Mouse (Mus musculus) thymus, postnatal 0 days (tissue): ENCODE measurements around the gene Plpp2. TPM values are rescaled to one million over a fixed set of nuclear protein-coding genes. Genes with fewer than 3 reads are reported as not detected.

Experiments used
- DNase-seq: peaks from one replicate; pipeline ENCODE4 v3.0.0-alpha.2; 2015; ENCODE audit warnings: low spot score
- polyA plus RNA-seq: library from polyadenylated mRNA; unstranded; fragments of >200 nt; fragmentation: Nextera tagmentation; extraction: Ambion mirVana; gene quantifications from 2 replicates; pipeline ENCODE4 v1.2.1, GENCODE M21; 2015

The Plpp2 gene
- polyA plus RNA-seq, 1 experiment from 2014 or later, result 4.2 TPM

GRCm38 (mm10) chr10:79550366-79550765, 16.8 kb upstream of the Plpp2 start:
- DNase-seq, result no peak

- no peak for DNase-seq
These were observed 15.6 kb upstream of the Plpp2 start for GRCm38 (mm10) chr10:79548971-79549723.

DNA sequence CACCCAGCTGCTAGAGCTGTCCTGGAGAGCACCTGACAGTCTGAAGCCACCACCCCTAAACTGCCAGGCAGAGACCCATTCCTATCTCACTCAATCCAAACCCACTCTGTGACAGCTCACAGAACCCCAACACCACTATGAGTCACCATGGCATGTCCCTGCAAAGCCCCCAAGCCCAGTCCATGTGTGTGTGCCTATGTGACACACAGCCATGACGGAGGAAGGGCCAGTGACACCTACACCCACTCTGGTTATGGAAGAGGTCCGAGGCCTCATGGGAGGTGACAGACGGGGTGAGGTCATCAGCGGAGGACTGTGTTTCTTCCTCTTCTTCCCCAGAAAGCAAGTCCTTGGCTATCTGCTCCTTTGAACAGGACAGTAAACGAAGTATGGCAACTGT, 14.9 kb upstream of the Plpp2 start:
- no peak for DNase-seq

- no peak for DNase-seq
These were observed 13.6 kb upstream of the Plpp2 start for GRCm38 (mm10) chr10:79547148-79547675.

GRCm38 (mm10) chr10:79546483-79546882, 12.9 kb upstream of the Plpp2 start:
- DNase-seq, result no peak

- no peak for DNase-seq
These were observed 12.3 kb upstream of the Plpp2 start for GRCm38 (mm10) chr10:79545891-79546290.

DNA sequence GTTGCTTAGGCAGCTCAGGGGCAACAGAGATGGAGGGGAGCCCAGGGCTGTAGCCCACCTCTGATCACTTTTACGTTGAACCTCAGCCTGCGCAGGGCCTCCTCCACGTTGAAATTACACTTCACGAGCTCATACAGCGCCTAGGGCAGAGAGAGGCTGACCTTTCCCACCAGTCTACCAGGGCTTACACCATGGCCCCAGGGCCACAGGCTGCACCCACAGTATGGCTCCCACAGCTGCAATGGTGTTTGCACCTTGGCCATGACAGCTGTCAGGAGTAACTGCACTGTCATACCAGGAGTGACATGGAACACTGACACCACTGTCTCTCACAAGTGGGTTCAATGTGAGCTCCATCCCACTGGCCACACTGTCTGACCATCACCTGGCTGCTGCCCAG, 11.0 kb upstream of the Plpp2 start:
- DNase-seq, result no peak

- no peak for DNase-seq
These were observed 10.4 kb upstream of the Plpp2 start for GRCm38 (mm10) chr10:79543884-79544597.

DNA sequence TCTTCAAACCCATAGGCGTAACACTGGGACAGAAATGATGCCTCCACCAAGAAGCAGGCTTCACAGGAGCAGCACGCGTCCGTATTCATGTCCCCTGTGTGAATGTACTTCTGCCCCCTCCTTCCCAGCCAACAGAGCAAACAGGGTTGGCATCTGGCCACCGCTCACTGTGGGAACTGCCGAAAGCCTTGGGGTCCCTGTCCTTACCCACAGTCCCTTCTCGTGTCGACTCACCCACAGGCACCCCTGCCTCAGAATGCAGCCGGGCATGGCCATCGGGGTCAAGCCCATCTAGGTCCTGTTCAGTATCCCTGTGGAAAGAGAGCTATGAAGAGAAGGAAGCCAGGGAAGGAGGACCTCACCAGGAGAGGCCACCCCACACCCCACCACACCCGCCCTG, 8.6 kb upstream of the Plpp2 start:
- DNase-seq, result no peak

GRCm38 (mm10) chr10:79541522-79541921, 7.9 kb upstream of the Plpp2 start:
- DNase-seq, result no peak

DNA sequence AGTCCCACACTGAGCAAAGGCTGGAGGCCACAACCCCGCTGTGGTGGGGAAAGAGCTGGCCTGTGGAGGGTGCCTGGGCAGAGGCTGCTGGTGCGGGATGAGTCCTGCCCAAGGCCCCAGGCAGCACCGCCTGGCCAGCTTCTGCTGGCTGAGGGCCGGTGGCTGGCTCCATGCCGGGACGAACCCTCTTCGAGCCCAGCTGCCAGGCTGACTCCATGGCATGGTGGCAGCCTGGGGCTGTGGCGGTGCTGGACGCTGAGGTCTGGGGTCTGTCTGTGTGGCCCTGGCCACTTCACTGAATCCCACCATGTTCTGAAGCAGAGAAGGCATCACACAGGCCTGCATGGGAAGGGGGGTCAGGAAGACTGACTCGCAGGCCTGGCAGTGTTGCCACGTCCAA, 7.2 kb upstream of the Plpp2 start:
- no peak for DNase-seq

GRCm38 (mm10) chr10:79539701-79540495, 6.3 kb upstream of the Plpp2 start:
- DNase-seq, result no peak

- DNase-seq, result peak; percentile 18
These were observed 5.3 kb upstream of the Plpp2 start for GRCm38 (mm10) chr10:79538873-79539272.

DNA sequence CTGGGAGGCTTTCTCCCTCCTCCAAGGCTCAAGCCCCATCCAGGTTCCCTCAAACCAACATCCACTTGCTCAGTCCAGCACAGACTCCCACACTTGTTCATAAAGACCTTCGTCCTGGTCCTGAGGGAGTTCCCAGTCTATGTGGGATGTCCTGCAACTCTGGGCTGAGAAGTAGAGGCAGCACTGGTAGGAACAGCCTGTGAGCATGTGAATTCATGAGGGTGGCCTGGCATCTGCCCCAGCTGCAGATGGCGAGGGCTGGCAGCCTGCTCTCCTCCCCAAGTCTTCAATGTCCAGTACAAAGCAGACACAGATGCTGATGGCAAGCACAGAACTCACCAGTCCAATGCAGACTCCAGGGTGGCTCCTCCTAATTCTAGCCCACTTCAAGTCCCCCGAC, 4.7 kb upstream of the Plpp2 start:
- no peak for DNase-seq

DNA sequence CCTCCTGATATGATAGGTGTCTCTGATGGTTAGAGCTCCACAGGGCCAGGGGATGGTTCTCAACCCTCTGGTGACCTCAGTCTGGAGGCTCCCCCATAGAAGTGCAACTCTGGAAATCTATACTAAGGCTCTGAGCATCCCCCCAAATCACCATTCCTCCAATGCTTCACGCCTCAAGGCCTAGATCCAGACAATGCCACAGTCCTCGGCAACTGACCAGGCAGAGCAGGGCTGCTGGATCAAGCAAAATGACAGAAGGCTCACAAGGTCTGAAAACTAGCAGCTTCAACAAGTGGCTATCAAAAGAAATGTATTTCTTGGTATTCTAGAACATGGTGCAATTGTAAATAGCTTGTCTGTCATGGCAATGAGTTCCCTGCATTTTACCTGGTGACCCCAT, 4.2 kb upstream of the Plpp2 start:
- no peak for DNase-seq

GRCm38 (mm10) chr10:79537271-79537670, 3.7 kb upstream of the Plpp2 start:
- no peak for DNase-seq

- DNase-seq, result no peak
These were observed 3.0 kb upstream of the Plpp2 start for GRCm38 (mm10) chr10:79536461-79537080.

DNA sequence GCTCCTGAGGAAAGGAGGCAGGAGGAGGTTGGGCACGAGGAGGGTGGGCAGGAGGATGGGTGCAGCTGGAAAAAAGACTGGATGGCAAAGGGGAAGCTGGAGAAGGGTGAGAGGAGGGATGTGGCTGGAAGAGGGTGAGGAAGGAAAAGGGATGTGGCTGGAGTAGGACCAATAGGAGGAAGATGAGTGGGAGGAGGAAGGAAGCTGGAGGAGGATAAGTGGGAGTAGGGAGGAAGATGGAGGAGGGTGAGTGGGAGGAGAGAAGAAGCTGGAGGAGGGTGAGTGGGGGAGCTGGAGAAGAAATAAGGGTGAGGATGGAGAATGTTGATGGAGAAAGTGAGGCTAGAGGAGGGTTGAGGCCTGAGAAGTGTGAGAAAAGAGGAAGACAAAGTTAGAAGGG, 1.8 kb upstream of the Plpp2 start:
- no peak for DNase-seq

DNA sequence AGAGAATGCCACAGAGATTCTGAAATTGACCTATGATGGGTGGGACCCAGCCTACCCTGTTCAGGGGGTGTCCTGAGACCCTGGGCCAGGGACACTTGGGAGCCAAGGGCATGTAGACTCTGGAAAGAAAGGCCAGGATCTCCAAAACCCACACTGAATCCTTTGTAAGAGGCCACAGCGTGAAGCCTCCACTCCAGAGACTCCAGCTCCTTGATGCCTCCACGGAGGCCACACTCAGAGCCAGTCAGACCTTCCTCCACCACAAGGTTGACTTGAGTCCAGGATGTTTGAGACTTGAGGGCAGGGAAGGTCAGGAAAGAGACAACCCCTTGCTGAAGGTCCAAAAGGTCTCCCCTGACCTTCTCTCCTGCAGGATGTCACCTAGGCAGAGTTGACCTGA, 830 bp upstream of the Plpp2 start:
- DNase-seq, result no peak

DNA sequence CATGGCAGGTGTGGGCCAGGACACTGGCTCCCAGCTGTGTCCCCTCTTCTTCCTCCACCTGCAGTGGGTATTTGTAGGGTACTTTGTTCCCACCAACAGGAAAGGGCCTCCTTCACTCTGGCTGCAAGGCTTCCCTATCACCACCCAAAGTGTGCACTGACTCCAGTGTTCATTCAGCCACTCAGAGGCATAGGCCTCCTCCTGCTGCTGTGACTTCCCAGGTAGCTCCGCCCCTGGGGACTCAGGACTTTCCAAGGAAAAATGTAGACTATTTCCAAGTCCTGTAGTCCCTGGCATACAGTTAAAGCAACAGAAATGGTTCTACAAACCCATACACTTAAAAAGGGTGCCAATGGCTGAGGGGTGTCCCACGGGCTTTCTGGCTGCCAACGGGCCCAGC, 918 bp downstream of the Plpp2 start:
- no peak for DNase-seq

GRCm38 (mm10) chr10:79531593-79531992, 2.0 kb downstream of the Plpp2 start:
- no peak for DNase-seq
